Mouse (Mus musculus): Measurements from ENCODE around the gene Hnrnpa0.

- TF ChIP-seq POLR2A (IDR thresholded peaks at IDR 0.05; ENCODE audit: control insufficient read depth, extremely low read depth, insufficient read depth, low read length, poor library complexity) (no peak), CTCF (IDR thresholded peaks at IDR 0.05; ENCODE audit: borderline replicate concordance, control insufficient read depth, extremely low read depth, insufficient read depth, low read length, poor library complexity) (no peak)
These were observed 20.0 kb upstream of the Hnrnpa0 start for GRCm38 (mm10) chr13:58148256-58148831.
